Mouse (Mus musculus) liver, adult 2 months (tissue): ENCODE measurements at regions not wholly inside any gene's neighbourhood (a gene's known extent, or its start where the extent isn't known, plus 50 kb on each side); places are given as distances from the start of the nearest gene placed in this dataset.

ENCODE experiments used
- DNase-seq: peaks from one replicate; pipeline ENCODE4 v3.0.0-alpha.2; 2011; ENCODE audit warnings: low read depth, low spot score; ENCODE audit errors: extremely low read depth
- H3K27ac ChIP-seq: fragments of 200-500 bp; replicated peaks from 2 replicates; pipeline ENCODE4 v1.5.1; 2012; ENCODE audit warnings: low read depth, mild to moderate bottlenecking, control low read depth, inconsistent platforms, low read length; ENCODE audit not compliant: insufficient read depth
- H3K27me3 ChIP-seq: fragments of 200-500 bp; 2 replicates; pipeline ENCODE4 v1.6.1; 2012; ENCODE audit warnings: mild to moderate bottlenecking, moderate library complexity, low read length, inconsistent platforms; ENCODE audit not compliant: control insufficient read depth, insufficient read depth
- H3K36me3 ChIP-seq: fragments of 200-500 bp; 2 replicates; pipeline ENCODE4 v1.6.1; 2012; ENCODE audit warnings: low read length, inconsistent platforms; ENCODE audit not compliant: control insufficient read depth, insufficient read depth
- H3K4me1 ChIP-seq: fragments of 200-500 bp; 2 replicates; pipeline ENCODE4 v1.6.1; 2011; ENCODE audit warnings: low read length; ENCODE audit not compliant: control insufficient read depth, insufficient read depth
- H3K4me3 ChIP-seq: fragments of 200-500 bp; 2 replicates; pipeline ENCODE4 v1.5.1; 2011; ENCODE audit warnings: low read depth, mild to moderate bottlenecking, control low read depth, low read length, moderate library complexity; ENCODE audit not compliant: insufficient read depth
- H3K79me2 ChIP-seq: fragments of 200-500 bp; 2 replicates; pipeline ENCODE4 v1.6.1; 2012; ENCODE audit warnings: inconsistent platforms, mild to moderate bottlenecking, low read length, moderate library complexity; ENCODE audit not compliant: control insufficient read depth, insufficient read depth
- H3K9ac ChIP-seq: fragments of 200-500 bp; 2 replicates; pipeline ENCODE4 v1.6.1; 2012; ENCODE audit warnings: low read depth, mild to moderate bottlenecking, control low read depth, inconsistent platforms, low read length
- CTCF ChIP-seq: fragments of 200-500 bp; IDR thresholded peaks from 2 replicates; pipeline ENCODE4 v1.5.1; 2011; ENCODE audit warnings: low read depth, low read length, control low read depth
- POLR2A ChIP-seq: fragments of 200-500 bp; IDR thresholded peaks from 2 replicates; pipeline ENCODE4 v1.6.1; 2011; ENCODE audit warnings: low read length, control low read depth; ENCODE audit not compliant: insufficient read depth; ENCODE audit errors: extremely low read depth
- WGBS: fragments of 180-500 bp; shearing (Covaris S2); methylation state at CpG from one replicate; pipeline ENCODE4 v1.1.7; 2018; 5-methylcytosine and 5-hydroxymethylcytosine counted together

DNA sequence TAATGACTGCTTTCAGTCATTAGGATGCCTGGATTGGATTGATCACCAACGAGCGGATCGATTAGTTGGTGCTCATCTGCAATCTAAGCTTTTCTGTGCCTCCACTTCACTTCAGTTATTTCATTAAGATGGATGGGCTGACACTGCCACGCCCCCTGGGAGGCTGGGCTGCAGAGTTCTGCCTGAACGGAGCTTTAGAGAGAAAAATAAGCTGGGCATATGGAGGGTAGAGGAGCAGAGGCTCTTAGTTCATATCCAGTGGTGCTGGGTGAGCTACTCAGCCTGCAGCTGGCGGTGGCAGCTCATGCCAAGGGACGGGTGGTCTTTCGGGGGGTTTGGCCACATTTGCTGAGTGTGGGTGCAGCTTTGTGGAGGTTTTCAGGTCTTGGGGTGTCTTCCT, 256.4 kb upstream of the Dusp10 start:
- no peaks in the 10 kb centered on the region for H3K4me1 ChIP-seq
- no peak for TF ChIP-seq CTCF
- TF ChIP-seq POLR2A = no peak
- no peak overlapping the region for H3K9ac ChIP-seq
- no peak overlapping the region for H3K27ac ChIP-seq
- no peak overlapping the region for H3K4me3 ChIP-seq
- H3K36me3 ChIP-seq = no peaks in the 10 kb centered on the region
- H3K27me3 ChIP-seq = no peaks in the 10 kb centered on the region
- no peak for DNase-seq
- no peaks in the 10 kb centered on the region for H3K79me2 ChIP-seq
- WGBS = 82% methylated on average over 8 of the region's 8 CpGs

DNA sequence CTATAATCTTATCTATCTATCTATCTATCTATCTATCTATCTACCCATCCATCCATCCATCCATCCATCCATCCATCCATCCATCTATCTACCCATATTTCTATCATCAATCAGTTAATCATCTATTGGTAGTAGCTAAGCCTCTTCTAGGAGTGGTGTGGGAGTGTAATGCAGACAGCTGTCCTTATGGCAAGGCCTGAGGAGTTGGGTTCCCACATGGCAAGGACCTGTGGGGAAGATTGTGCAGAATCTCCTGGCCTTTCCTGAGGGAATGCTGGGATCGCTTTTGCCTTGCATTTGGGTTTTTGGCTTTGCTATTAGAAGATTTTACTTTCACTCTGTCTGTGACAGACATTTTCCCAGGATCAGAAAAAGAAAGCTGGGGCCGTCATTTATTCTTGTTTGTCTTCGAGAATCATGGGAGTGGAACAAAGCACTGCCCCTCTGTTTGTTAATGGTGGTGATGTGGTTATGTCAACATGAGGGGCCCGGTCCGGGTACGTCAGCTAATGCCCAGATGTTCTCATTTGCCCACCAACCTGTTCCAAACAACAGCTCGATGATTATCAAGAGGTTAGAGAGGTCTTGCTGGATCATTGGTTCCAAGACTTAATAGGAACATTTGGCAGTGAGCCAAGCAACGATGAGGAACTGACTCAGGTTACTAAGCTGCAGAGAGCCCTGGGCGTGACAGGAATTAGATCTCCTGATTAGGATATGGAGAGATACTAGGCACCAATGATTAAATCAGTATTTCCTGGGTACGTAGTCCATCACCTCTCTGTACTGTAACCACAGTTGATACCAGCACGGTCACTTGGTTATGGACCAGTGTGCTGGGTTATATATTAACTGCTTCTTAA, 249.0 kb upstream of the Dusp10 start:
- Histone ChIP-seq H3K4me3 (no peak overlapping the region), H3K27ac (no peak overlapping the region), H3K9ac (no peak overlapping the region), H3K27me3 (no peaks in the 10 kb centered on the region), H3K79me2 (no peaks in the 10 kb centered on the region), H3K4me1 (no peaks in the 10 kb centered on the region), H3K36me3 (no peaks in the 10 kb centered on the region)
- DNase-seq = peak; percentile 43
- WGBS = 44% methylated on average over 11 of the region's 11 CpGs
- TF ChIP-seq CTCF (no peak), POLR2A (no peak)

DNA sequence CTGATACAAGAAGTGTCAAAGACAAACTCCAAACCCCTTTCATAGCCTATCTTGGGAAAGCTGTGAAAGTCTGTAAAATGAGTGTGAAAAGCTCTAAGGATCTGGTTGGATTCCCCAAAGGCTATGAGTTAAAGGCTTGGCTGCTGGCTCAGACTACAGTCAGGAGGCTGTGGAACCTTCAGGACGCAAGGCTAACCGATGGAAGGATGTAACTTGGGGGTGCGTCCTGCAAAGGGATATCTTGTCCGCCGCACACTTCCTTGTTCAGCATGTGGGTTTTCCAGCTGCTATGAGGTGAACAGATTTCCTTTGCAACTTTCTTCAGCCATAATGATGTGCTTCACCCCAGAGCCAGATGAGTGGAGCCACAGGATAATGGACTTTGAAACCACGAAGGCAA, 240.3 kb upstream of the Dusp10 start:
- Histone ChIP-seq H3K79me2 (no peaks in the 10 kb centered on the region), H3K27me3 (no peaks in the 10 kb centered on the region), H3K4me1 (no peaks in the 10 kb centered on the region), H3K27ac (no peak overlapping the region), H3K36me3 (no peaks in the 10 kb centered on the region), H3K9ac (no peak overlapping the region), H3K4me3 (no peak overlapping the region)
- TF ChIP-seq POLR2A (no peak), CTCF (no peak)
- WGBS = 77% methylated on average over 6 of the region's 6 CpGs
- no peak for DNase-seq

DNA sequence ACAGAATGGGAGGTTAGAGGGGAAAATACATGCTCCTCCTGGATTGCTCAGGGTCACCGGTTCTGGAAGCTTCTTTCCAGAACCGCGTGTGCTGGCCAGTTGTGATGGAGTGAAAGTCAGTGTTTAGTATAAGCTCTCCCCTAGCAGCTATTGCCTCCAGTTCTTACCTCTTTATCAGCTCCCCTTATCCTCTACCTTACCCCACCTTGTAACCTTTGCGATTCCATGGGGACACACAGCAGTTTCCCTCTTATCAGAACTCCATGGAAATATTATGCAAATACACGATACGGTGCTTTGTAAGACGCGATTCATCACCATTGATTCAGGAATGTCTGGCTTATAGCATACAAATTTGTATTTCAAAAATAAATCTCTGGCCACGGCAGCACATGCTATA, 232.9 kb upstream of the Dusp10 start:
- no peak for DNase-seq
- TF ChIP-seq CTCF (no peak), POLR2A (no peak)
- H3K27ac ChIP-seq = no peak overlapping the region
- no peaks in the 10 kb centered on the region for H3K36me3 ChIP-seq
- H3K79me2 ChIP-seq = no peaks in the 10 kb centered on the region
- no peaks in the 10 kb centered on the region for H3K4me1 ChIP-seq
- H3K9ac ChIP-seq = no peak overlapping the region
- no peak overlapping the region for H3K4me3 ChIP-seq
- no peaks in the 10 kb centered on the region for H3K27me3 ChIP-seq
- WGBS = 95% methylated on average over 9 of the region's 9 CpGs

DNA sequence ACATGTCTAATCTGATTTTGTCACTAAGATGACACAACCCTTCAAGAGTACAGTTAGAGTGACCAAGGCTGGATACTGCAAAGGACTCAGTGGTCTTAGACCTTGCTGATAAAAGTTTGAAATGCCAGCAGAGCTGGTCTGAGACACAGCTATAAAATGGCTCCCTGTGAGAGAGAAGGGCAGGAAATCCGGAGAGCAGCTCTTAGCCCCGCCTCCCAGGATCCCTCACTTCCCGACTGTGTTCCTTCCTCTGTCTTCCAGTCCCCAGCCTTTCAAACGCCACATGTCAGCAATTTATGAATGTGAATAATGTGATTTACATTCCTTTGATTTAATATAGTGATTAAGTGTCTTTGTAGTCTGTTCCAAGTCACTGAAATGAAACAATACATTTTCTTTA, 232.3 kb upstream of the Dusp10 start:
- no peaks in the 10 kb centered on the region for H3K27me3 ChIP-seq
- H3K79me2 ChIP-seq = no peaks in the 10 kb centered on the region
- H3K4me3 ChIP-seq = no peak overlapping the region
- no peak overlapping the region for H3K27ac ChIP-seq
- DNase-seq = no peak
- TF ChIP-seq CTCF (no peak), POLR2A (no peak)
- no peak overlapping the region for H3K9ac ChIP-seq
- no peaks in the 10 kb centered on the region for H3K36me3 ChIP-seq
- H3K4me1 ChIP-seq = no peaks in the 10 kb centered on the region
- WGBS = 64% methylated on average over 4 of the region's 4 CpGs

DNA sequence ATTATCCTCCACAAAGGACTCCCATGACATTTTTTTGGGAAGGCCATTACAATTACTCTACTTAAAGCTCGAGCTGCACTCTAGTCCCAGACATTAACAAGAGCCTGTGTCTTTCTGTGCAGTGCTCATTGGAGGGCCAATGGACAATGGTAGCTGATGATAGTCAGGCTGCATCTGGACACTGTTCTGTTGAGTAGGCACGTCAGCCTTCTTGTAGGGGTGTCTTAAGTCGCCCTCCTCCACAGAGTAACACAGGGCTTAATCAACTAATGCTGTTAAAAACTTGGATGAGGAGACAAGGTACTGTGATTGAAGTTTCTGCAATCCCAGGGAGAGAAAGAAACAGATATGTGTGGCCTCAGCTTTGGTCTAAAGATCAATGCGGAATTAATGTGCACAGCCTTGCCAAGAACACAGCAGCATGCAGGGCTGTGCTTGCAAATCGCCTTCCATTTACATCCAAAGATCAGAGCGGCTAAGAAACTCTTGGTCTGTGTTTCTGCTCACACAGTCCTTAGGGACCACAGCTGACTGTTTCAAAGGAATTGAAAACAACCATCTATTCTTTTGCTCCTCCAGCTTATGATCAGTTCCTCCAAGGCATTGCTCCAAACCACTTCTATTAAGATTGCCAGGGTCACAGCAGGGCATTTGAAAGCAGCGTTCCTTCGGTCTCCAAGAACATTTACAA, 229.5 kb upstream of the Dusp10 start:
- H3K79me2 ChIP-seq = no peaks in the 10 kb centered on the region

More for the DNA sequence above, 229.5 kb upstream of the Dusp10 start:
- Histone ChIP-seq H3K9ac (no peak overlapping the region), H3K4me3 (no peak overlapping the region), H3K27ac (no peak overlapping the region), H3K27me3 (no peaks in the 10 kb centered on the region), H3K4me1 (no peaks in the 10 kb centered on the region), H3K36me3 (no peaks in the 10 kb centered on the region)
- no peak for TF ChIP-seq POLR2A
- DNase-seq = no peak
- 85% methylated on average over 8 of the region's 8 CpGs for WGBS
